8 mouse cellular contexts compared by ENCODE assay signal in the genomic region with DNA sequence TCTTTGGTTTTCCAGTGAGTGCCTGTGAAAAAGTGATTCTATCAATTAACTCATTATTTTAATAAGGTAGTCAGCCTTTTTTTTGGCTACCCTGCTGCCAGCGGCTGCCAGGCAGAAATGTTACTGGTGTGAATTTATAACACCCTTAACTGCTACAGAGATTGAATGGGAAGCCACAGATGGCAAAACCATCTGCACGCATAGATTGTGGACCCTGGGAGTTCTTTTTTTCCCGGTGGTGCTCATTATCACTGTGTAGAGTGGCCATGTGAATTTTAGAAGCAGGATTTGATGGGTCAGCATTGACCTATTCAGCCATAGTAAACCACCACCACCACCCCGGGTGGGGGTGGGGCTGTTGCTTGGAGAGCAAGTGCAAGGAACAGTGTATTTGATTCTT. TPM values are rescaled to one million over a fixed set of nuclear protein-coding genes. Genes with fewer than 3 reads are reported as not detected.
DNase-seq lines count a peak whose midpoint lies in the region; ATAC-seq and TF ChIP-seq lines count a peak whose summit lies in the region.

No protein-coding gene starts in this region.

- H3K4me2 ChIP-seq in intestine, embryonic 16.5 days (ENCODE audit: low read depth, low read length): peak overlapping the region; percentile 77
- peak overlapping the region; percentile 81 for H3K4me2 ChIP-seq in midbrain, embryonic 12.5 days (replicated peaks)

- no peak for ATAC-seq in intestine, embryonic 16.5 days
- no peak for ATAC-seq in midbrain, embryonic 12.5 days (ENCODE audit: low FRiP score, low read depth)
- ATAC-seq in frontal cortex, adult (ENCODE audit: low TSS enrichment): no peak

- H3K4me1 ChIP-seq in testis, adult 2 months (ENCODE audit: control insufficient read depth, insufficient read depth, low read length): peaks cover 8% of the 10 kb centered on the region
- H3K4me1 ChIP-seq in intestine, embryonic 16.5 days (ENCODE audit: control insufficient read depth, insufficient read depth, low read length): peaks cover 15% of the 10 kb centered on the region
- H3K4me1 ChIP-seq in midbrain, embryonic 12.5 days: peaks cover 31% of the 10 kb centered on the region
- H3K4me1 ChIP-seq in thymus, adult 2 months (replicated peaks; ENCODE audit: control insufficient read depth, insufficient read depth, low read length): peaks cover 5% of the 10 kb centered on the region

- DNase-seq in embryo, embryonic 10.5 days (ENCODE audit: low spot score): peak; percentile 32
- no peak for DNase-seq in embryo, embryonic 10 days (ENCODE audit: low spot score)
- DNase-seq in testis, postnatal 14 days (ENCODE audit: low spot score): no peak
- DNase-seq in thymus, adult 2 months: no peak

- H3K9ac ChIP-seq in intestine, embryonic 16.5 days (ENCODE audit: low read depth, low read length): peak overlapping the region; percentile 90
- H3K9ac ChIP-seq in midbrain, embryonic 12.5 days (replicated peaks): peak overlapping the region; percentile 92

- H3K4me3 ChIP-seq in testis, adult 2 months (ENCODE audit: control insufficient read depth, low read depth, low read length): peak overlapping the region; percentile 91
- H3K4me3 ChIP-seq in intestine, embryonic 16.5 days (ENCODE audit: low read length): peak overlapping the region; percentile 87
- peak overlapping the region; percentile 93 for H3K4me3 ChIP-seq in midbrain, embryonic 12.5 days
- H3K4me3 ChIP-seq in thymus, adult 2 months (ENCODE audit: control insufficient read depth, insufficient read depth, low read length): no peak overlapping the region

- no peaks in the 10 kb centered on the region for H3K27me3 ChIP-seq in testis, adult 2 months (ENCODE audit: control insufficient read depth, insufficient read depth, low read length)
- no peaks in the 10 kb centered on the region for H3K27me3 ChIP-seq in intestine, embryonic 16.5 days (replicated peaks; ENCODE audit: control insufficient read depth, insufficient read depth, low read length)
- H3K27me3 ChIP-seq in midbrain, embryonic 12.5 days: 0 out of 2 replicates have a peak, but pooled peaks cover 3% of the 10 kb centered on the region
- no peaks in the 10 kb centered on the region for H3K27me3 ChIP-seq in thymus, adult 2 months (ENCODE audit: control insufficient read depth, insufficient read depth, low read length)

- TF ChIP-seq POLR2A in testis, adult 2 months (IDR thresholded peaks at IDR 0.05; ENCODE audit: control insufficient read depth, low read depth, low read length): no peak
- TF ChIP-seq POLR2A in thymus, adult 2 months (IDR thresholded peaks at IDR 0.05; ENCODE audit: control insufficient read depth, extremely low read depth, insufficient read depth, low read length, poor library complexity): no peak

- H3K36me3 ChIP-seq in testis, adult 2 months (ENCODE audit: control insufficient read depth, insufficient read depth, low read length): peaks cover 2% of the 10 kb centered on the region
- H3K36me3 ChIP-seq in intestine, embryonic 16.5 days (ENCODE audit: control insufficient read depth, insufficient read depth, low read length): peaks cover 14% of the 10 kb centered on the region
- peaks cover 35% of the 10 kb centered on the region for H3K36me3 ChIP-seq in midbrain, embryonic 12.5 days
- peaks cover 21% of the 10 kb centered on the region for H3K36me3 ChIP-seq in thymus, adult 2 months (ENCODE audit: control insufficient read depth, insufficient read depth, low read length)

- H3K9me3 ChIP-seq in intestine, embryonic 16.5 days (ENCODE audit: control insufficient read depth, low read length): no peaks in the 10 kb centered on the region
- no peaks in the 10 kb centered on the region for H3K9me3 ChIP-seq in midbrain, embryonic 12.5 days

- TF ChIP-seq CTCF in testis, adult 2 months (IDR thresholded peaks at IDR 0.05; ENCODE audit: control insufficient read depth, insufficient read depth, insufficient replicate concordance, low read depth, low read length): no peak
- no peak for TF ChIP-seq CTCF in thymus, adult 2 months (IDR thresholded peaks at IDR 0.05; ENCODE audit: borderline replicate concordance, control insufficient read depth, extremely low read depth, insufficient read depth, low read length, poor library complexity)

- H3K27ac ChIP-seq in testis, adult 2 months (ENCODE audit: control insufficient read depth, insufficient read depth, low read depth, low read length): no peak overlapping the region
- H3K27ac ChIP-seq in intestine, embryonic 16.5 days (ENCODE audit: low read length): no peak overlapping the region
- peak overlapping the region; percentile 81 for H3K27ac ChIP-seq in midbrain, embryonic 12.5 days (replicated peaks)
- no peak overlapping the region for H3K27ac ChIP-seq in thymus, adult 2 months (ENCODE audit: control insufficient read depth, insufficient read depth, low read length)

- WGBS in intestine, embryonic 16.5 days: 16% methylated on average over 4 of the region's 4 CpGs
- WGBS in midbrain, embryonic 12.5 days: 16% methylated on average over 4 of the region's 4 CpGs
- 11% methylated on average over 4 of the region's 4 CpGs for WGBS in thymus, adult 2 months

RNA-seq across cellular contexts. Expression of a gene that starts 1.0 kb away (rescaled TPM):
- 97.2 and 119 TPM in 2 replicates for polyA plus RNA-seq in testis, adult 2 months (2012; rRNA removed)
- 612 and 650 TPM in 2 replicates for polyA plus RNA-seq in intestine, embryonic 16.5 days (2015; fragmentation: Nextera tagmentation; extraction: Ambion mirVana)
- 443 and 445 TPM in 2 replicates for polyA plus RNA-seq in midbrain, embryonic 12.5 days (2016; fragmentation: Nextera tagmentation; extraction: Ambion mirVana)
- polyA plus RNA-seq in thymus, adult 2 months (2012; rRNA removed): 46.6 and 49.2 TPM in 2 replicates
